Mouse (Mus musculus) erythroblast, embryonic 14.5 days (primary cell): ENCODE data around the gene Mmgt2. TPM values are rescaled to one million over a fixed set of nuclear protein-coding genes. Genes with fewer than 3 reads are reported as not detected.

Experiments
- H3K27me3 ChIP-seq: 2 replicates; pipeline ENCODE4 v1.6.1; 2012; ENCODE audit warnings: inconsistent platforms; ENCODE audit not compliant: control insufficient read depth
- H3K36me3 ChIP-seq: 2 replicates; pipeline ENCODE4 v1.6.1; 2012; ENCODE audit warnings: mild to moderate bottlenecking, inconsistent platforms; ENCODE audit not compliant: control insufficient read depth
- H3K4me1 ChIP-seq: 2 replicates; pipeline ENCODE4 v1.6.1; 2012; ENCODE audit warnings: inconsistent platforms; ENCODE audit not compliant: control insufficient read depth
- H3K4me3 ChIP-seq: replicated peaks from 2 replicates; pipeline ENCODE3; 2012; ENCODE audit warnings: moderate library complexity, mild to moderate bottlenecking, inconsistent platforms
- H3K9me3 ChIP-seq: 2 replicates; pipeline ENCODE4 v1.6.1; 2012; ENCODE audit warnings: low read length, inconsistent platforms, mixed read lengths; ENCODE audit not compliant: control insufficient read depth
- GATA1 ChIP-seq: IDR thresholded peaks from 2 replicates; pipeline ENCODE4 v1.6.1; 2012; ENCODE audit warnings: low read length, inconsistent platforms, mixed read lengths
- TAL1 ChIP-seq: IDR thresholded peaks from 3 replicates; pipeline ENCODE4 v1.6.1; 2012; ENCODE audit warnings: low read length, inconsistent platforms, mixed read lengths
- polyA plus RNA-seq: library from polyadenylated mRNA; stranded (reverse); fragments of >175 nt; gene quantifications from 2 replicates; pipeline ENCODE4 v1.2.3, GENCODE M21; 2012

The Mmgt2 gene
- polyA plus RNA-seq, 1 experiment: 0.25 TPM

DNA sequence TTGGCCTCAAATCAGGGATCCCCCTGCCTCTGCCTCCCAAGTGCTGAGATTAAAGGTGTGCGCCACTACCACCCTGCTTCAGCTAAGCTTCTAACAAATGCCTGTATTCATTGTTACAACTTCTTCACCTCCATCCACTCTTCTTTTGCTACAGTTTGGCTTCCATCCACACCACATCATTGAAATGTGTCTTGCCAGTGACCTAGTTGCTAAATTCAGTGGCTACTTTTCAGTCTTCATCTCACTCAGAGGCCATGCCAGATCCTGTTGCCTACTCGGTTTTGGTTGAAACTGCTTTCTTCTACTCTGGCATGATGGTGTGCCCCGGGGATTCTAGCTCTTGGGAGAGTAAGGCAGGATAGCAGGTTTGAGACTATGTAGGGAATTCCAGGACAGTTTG lies 3.1 kb downstream of the Mmgt2 start:
- Histone ChIP-seq H3K27me3 (peaks cover 15% of the 10 kb centered on the region), H3K36me3 (peaks cover 6% of the 10 kb centered on the region; the same call in 1 of the 2 replicates), H3K4me3 (no peak overlapping the region), H3K4me1 (peaks cover 21% of the 10 kb centered on the region), H3K9me3 (no peaks in the 10 kb centered on the region)
- TF ChIP-seq GATA1 (no peak), TAL1 (no peak)

DNA sequence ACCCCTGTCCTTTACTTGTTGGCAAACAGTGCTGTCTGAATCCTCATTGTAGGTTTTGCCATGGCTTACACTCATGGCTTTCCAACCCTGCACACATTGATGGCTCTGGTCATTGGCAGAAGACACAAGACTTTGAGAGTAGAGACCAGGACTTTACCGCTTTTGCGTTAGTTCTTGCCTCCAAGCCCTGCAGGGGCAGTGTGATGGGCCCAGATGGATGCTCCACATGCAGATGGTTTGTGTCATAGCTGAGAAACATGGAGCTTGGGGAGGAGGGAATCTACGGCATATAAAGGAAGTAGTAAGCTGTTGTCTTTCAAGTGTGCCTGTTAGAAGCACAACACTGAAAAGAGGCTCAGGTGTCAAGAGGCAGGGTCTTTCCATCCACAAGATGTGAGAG lies 3.6 kb downstream of the Mmgt2 start:
- Histone ChIP-seq H3K4me3 (no peak overlapping the region), H3K9me3 (no peaks in the 10 kb centered on the region), H3K27me3 (peaks cover 11% of the 10 kb centered on the region), H3K36me3 (peaks cover 6% of the 10 kb centered on the region; the same call in 1 of the 2 replicates), H3K4me1 (peaks cover 21% of the 10 kb centered on the region)
- TF ChIP-seq GATA1 (no peak), TAL1 (no peak)

DNA sequence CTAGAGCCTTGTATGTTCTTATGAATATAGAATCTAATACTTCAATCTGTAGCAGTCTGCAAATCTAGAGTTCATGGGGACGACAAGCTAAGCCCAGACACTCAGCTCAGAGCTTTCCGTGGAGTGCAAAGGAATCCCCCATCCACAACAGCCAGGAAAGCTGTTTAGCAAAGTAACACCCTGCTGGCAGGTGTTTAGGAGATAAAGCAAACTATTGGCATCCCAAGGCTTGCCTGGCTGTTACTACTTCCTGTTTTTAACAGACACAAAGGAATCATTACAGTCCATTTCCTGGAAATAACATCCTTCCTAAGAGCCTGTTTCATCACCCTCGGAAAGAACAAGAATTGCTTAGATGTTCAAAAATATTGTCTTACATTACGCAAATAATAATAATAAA lies 12.4 kb downstream of the Mmgt2 start:
- no peaks in the 10 kb centered on the region for H3K9me3 ChIP-seq
- H3K36me3 ChIP-seq: peaks cover 2% of the 10 kb centered on the region; the same call in 1 of the 2 replicates
- H3K4me1 ChIP-seq: no peaks in the 10 kb centered on the region
- no peaks in the 10 kb centered on the region for H3K27me3 ChIP-seq
- no peak for TF ChIP-seq TAL1
- no peak for TF ChIP-seq GATA1
- H3K4me3 ChIP-seq: no peak overlapping the region

DNA sequence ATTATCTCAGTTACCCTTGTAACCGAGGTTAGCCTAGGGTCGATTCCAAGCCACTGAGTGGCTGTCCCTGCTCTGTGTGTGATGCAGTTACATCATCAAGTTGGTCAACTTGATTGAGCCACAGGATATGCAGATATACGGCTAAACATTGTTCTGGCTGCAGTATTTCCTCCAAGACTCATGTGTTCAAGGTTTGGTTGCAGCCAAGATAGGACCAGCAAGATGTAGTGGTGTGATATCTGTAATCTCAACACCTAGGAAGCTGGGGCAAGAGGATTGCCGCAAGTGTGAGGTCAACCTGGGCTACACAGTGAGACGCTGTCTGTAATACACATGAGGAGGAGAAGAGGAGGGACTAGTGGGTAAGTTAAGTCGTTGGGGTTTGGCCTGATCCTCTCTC lies 15.8 kb downstream of the Mmgt2 start:
- Histone ChIP-seq H3K4me1 (no peaks in the 10 kb centered on the region), H3K36me3 (peaks cover 2% of the 10 kb centered on the region; the same call in 1 of the 2 replicates), H3K4me3 (no peak overlapping the region), H3K27me3 (no peaks in the 10 kb centered on the region), H3K9me3 (no peaks in the 10 kb centered on the region)
- TF ChIP-seq TAL1: no peak
- no peak for TF ChIP-seq GATA1

DNA sequence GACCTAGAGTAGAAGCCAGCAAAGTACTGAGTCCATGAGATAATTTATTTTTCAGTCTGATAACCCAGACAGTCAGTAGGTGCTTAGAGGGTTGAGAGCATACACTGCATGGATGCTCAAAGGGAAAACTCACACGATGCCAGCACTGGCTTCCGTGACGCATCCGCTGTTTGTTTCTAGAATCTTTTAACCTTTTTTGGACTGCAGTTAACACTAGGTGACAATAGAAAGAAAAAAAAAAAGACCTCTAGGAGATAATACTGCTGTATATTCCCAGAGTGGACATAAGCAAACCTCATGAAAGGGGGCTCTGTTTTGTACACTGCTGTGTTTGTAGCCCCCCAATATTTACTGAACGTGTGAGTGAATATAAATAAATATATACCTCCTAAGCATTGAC lies 20.5 kb downstream of the Mmgt2 start:
- TF ChIP-seq TAL1 (no peak), GATA1 (no peak)
- Histone ChIP-seq H3K4me1 (no peaks in the 10 kb centered on the region), H3K9me3 (no peaks in the 10 kb centered on the region), H3K36me3 (peaks cover 2% of the 10 kb centered on the region; the same call in 1 of the 2 replicates), H3K27me3 (no peaks in the 10 kb centered on the region), H3K4me3 (no peak overlapping the region)

DNA sequence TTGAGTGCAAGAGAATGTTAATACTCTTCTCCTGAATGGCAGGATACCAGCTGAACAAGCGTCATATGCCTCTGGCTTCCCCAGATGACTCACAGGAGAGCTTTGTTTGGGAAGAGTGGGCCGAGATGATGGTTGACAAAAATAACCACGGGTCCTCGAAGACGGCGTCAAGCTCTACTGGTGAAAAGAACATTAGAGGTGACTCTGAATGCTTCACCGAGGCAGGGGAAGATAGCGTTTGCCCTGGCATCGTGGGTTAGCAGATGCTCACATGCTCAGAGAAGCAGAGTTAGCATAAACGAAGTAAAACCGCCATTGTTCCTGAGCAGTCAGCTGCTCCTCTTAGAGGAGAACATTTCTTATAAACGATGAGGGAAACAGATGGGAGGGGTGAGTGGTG lies 21.0 kb downstream of the Mmgt2 start:
- H3K9me3 ChIP-seq: no peaks in the 10 kb centered on the region
- no peaks in the 10 kb centered on the region for H3K27me3 ChIP-seq
- peaks cover 2% of the 10 kb centered on the region; the same call in 1 of the 2 replicates for H3K36me3 ChIP-seq
- no peak for TF ChIP-seq GATA1
- no peak for TF ChIP-seq TAL1
- H3K4me3 ChIP-seq: no peak overlapping the region
- no peaks in the 10 kb centered on the region for H3K4me1 ChIP-seq

DNA sequence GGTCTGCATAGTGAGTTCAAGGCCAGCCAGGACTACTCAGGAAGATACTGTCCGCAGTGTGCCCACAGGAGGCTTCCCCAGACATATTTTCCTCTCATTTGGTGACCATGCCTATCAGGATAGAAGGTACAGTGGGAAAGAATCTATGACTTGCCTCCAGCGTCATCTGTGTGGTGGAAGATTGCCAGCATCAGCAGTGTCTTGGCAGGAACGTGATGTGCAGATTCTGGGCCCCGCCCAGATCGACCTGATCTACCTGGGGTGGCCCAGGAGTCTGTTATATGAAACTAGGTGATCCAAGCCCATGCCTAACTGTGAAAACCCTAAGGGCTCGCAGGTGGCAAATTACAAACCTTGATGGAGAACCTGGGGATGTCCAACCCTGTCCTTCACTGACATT lies 21.5 kb downstream of the Mmgt2 start:
- TF ChIP-seq TAL1: no peak
- TF ChIP-seq GATA1: no peak
- no peaks in the 10 kb centered on the region for H3K9me3 ChIP-seq
- no peaks in the 10 kb centered on the region; the same call in 1 of the 2 replicates for H3K36me3 ChIP-seq
- no peaks in the 10 kb centered on the region for H3K27me3 ChIP-seq
- H3K4me1 ChIP-seq: no peaks in the 10 kb centered on the region
- H3K4me3 ChIP-seq: no peak overlapping the region

DNA sequence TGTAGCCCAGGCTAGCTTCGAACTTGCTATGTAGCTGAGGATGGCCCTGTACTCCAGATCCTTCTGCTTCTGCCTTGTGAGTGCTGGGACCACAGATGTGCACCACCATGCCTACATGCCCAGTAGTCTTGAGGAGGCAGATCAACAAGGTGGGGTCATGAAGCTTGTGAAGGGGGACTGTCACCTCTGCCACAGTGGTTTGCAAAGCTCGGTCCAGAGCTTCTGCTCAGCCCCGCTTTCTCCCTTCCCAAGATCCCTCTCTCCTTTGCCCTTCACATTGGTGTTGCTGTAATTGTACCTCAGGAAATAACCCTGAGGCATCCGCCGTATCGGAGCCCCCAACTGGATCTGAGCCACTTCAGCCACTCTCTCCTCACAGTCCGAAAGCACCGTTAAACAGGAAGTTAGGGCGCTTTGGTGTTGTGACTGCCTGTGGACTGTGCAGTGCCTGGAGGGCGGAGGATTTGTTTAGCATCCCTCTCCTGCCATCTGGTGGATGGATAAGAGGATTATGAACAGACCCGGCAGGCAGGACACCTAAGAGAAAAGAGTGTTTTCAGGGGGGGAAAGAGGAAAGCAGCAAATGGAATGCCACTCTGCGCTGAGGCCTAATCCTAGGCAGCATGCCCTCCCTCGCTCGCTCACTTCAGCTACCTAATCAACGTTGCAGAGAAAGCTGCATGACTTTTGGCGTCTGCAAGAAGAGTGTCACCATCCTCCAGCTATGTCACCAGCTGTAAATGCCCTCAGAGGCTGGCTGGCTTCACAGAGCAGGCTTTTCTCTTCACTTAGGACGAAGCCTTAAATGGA lies 27.2 kb downstream of the Mmgt2 start:
- no peaks in the 10 kb centered on the region; the same call in 1 of the 2 replicates for H3K4me1 ChIP-seq
- H3K4me3 ChIP-seq: peak overlapping the region; percentile 12
- H3K27me3 ChIP-seq: no peaks in the 10 kb centered on the region
- no peaks in the 10 kb centered on the region for H3K9me3 ChIP-seq
- TF ChIP-seq GATA1: no peak
- TF ChIP-seq TAL1: no peak
- H3K36me3 ChIP-seq: no peaks in the 10 kb centered on the region

DNA sequence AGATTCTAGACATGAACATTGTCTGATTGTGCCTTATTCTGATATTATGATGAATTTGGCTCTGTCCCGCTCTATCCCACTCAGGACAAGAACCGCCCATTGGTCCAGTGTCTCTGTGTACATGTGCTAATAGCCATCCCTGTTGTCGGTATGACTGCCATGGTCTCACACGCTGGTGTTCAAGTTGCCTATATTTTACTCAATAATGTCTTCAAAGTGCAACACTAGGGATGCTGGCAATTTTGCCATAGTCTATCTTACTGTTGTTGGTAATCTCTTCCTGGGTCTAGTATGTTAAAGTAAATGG lies 27.8 kb downstream of the Mmgt2 start:
- Histone ChIP-seq H3K27me3 (no peaks in the 10 kb centered on the region), H3K36me3 (no peaks in the 10 kb centered on the region), H3K9me3 (no peaks in the 10 kb centered on the region), H3K4me3 (no peak overlapping the region), H3K4me1 (no peaks in the 10 kb centered on the region; the same call in 1 of the 2 replicates)
- TF ChIP-seq TAL1 (no peak), GATA1 (no peak)
